Mouse (Mus musculus) embryo, embryonic 11.5 days (tissue): ENCODE measurements at regions not wholly inside any gene's neighbourhood (a gene's known extent, or its start where the extent isn't known, plus 50 kb on each side); places are given as distances from the start of the nearest gene placed in this dataset.

Experiments used
- DNase-seq: peaks from one replicate; pipeline ENCODE4 v3.0.0-alpha.2; 2012; ENCODE audit warnings: low read depth, low spot score

DNA sequence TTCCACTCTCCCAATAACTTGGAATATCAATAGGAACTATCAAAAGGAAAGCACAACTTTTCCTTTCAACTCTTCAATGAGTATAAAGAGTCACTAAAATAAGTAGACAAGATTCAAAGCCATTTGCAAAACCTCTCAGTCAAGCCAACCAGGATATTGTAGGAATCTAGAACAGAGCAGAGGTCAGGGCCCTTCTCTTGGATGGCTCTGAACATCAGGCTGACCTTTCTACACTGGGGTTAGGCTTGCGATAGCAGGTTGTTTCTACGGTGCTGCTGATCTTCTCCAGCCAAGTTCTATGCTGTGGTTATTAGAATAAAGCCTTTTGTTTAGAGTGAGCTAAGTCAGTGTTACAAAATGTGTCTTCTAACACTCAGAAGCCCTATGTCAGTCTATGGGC, 658.6 kb downstream of the Ofcc1 start:
- no peak for DNase-seq

DNA sequence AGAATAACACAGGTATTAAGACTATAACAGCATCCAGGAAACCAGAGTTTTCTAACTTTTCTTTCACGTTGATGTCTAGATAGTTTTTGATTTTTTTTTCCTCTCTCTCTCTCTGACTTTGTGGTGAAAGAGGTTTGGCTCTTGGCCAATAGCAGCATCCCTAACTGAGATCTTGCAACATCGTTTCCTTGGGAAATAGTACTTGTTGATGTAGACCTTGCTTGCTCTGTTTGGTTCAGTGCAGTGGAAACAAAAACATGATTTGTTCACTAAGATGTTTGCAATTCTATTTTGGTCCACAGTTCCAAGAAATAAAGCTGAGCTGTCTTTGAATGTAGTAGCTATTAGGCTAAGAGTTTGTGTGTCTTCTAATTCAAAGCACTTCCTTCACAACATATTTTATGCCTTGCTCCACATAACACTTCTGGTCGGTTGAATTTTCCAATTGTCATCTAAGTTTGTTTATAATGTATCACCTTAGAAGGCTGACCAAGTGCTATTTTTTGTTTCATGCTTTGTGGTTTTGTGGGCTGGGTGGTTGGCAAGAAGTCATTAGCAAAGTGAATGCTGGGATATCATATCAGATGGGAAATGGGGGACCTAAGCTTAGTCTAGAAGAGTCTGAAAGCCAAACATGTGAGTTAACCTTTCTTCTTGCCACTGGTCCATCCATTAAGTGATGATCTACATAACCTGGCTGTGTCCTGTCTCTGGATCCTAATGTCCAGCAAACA, 669.8 kb downstream of the Ofcc1 start:
- no peak for DNase-seq

DNA sequence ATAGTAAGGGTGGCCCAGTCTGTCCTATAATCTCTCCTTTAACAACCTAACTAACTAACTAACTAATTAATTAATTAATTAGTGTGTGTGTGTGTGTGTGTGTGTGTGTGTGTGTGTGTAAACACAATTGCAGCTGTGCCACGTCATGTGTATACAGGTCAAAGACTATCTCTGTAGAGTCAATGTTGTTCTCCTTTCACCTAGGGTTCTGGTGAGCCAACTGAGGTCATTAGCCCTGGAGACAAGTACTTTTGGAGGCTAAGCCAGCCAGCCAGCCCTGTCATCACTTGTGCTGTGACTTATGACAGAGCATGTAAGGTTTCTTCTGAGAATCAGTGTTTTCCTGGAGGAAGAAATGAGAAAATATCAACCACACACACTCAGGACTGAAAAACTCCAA, 696.7 kb downstream of the Ofcc1 start:
- no peak for DNase-seq

DNA sequence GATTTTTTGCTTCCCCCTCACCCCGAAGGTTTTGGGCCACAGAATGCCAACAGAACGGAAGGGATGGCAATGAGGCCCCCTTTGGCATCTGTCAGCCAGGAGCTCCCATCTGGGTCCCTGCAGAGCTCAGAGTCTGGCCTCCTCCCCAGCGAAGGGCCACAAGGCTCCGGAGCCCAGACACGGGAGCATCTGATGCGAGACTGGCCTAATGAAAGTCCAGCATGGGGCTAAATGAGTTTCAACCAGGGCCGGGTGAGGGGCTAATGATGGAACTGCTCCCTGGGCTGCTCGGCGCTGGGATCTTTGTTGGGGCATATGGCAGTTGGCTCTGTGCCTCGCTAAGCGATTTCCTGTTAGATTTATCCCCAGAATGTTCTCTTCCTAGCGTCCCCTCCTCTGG, 688.8 kb upstream of the Slc35b3 start:
- no peak for DNase-seq

DNA sequence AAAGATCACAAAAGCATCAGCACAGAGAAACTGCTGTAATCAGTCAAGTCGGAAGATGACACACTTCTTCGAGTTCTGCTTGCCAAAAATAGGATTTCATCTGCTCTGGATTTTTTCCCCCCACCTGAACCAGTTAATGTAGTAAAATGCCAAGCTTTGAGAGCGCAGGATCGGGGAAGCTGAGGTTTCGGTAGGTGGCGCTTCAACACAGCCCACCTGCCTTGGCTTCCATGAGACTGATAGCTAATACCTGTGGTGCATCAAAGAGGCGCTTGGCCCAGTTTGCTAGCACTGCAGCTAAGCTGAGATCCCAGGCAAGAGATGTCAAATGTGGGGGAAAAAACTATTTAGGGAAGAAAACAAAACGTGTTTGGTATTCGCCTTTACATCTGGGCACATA, 686.7 kb upstream of the Slc35b3 start:
- peak; percentile 26 for DNase-seq

DNA sequence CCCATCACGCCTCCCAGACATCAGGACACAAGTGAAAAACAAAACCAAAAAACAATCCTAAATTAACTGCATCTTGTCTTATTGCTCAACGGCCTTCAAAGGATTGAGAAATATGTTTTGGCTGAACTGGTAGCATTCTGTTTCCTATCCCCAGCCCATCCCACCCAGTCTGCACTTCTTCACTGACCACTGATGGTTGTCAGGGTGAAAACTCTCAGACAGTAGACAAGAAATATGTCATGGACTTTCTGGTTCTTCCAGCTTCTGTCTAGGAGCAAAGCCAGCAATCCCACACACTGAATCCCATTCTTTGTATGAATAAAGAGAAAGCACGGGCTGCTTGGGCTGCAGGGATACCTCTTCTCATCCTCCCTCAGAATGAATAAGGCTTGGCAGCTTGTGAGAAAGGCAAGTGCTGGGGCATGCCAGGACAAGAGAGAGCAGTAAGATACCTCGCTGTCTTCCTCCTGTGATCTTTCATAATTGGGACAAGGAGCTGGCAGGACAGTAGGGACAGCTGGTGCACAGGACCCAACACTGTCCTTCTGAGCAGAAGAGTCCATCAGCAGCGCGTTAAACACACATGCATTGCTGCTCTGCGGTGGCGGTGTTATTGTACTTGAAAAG, 670.9 kb upstream of the Slc35b3 start:
- no peak for DNase-seq
